In genomic region chr3:65975317-65975716, GRCm38 (mm10) we compare ENCODE assay signal across 8 mouse cellular contexts. TPM values are rescaled to one million over a fixed set of nuclear protein-coding genes. Genes with fewer than 3 reads are reported as not detected.
A peak's percentile ranks its signal among the peaks of the same experiment; 100 is the strongest.
DNase-seq lines count a peak whose midpoint lies in the region; ATAC-seq and TF ChIP-seq lines count a peak whose summit lies in the region.

No protein-coding gene starts in this region.

- peak overlapping the region; percentile 48 for H3K9ac ChIP-seq in intestine, embryonic 14.5 days (ENCODE audit: low read length)
- peak overlapping the region; percentile 76 for H3K9ac ChIP-seq in liver, embryonic 12.5 days
- H3K9ac ChIP-seq in midbrain, postnatal 0 days (replicated peaks; ENCODE audit: low read length, poor library complexity, severe bottlenecking), result peak overlapping the region; percentile 78; the same call in 1 of the 2 replicates

- TF ChIP-seq CTCF in midbrain, postnatal 0 days (IDR thresholded peaks at IDR 0.05), result peak; percentile 32

- no peaks in the 10 kb centered on the region for H3K9me3 ChIP-seq in intestine, embryonic 14.5 days (ENCODE audit: control insufficient read depth, low read length)
- H3K9me3 ChIP-seq in liver, embryonic 12.5 days (replicated peaks), result no peaks in the 10 kb centered on the region
- H3K9me3 ChIP-seq in midbrain, postnatal 0 days (ENCODE audit: low read length), result no peaks in the 10 kb centered on the region

- H3K27me3 ChIP-seq in intestine, embryonic 14.5 days (replicated peaks; ENCODE audit: control insufficient read depth, insufficient read depth, low read length), result no peaks in the 10 kb centered on the region
- no peaks in the 10 kb centered on the region for H3K27me3 ChIP-seq in liver, embryonic 12.5 days (replicated peaks)
- H3K27me3 ChIP-seq in midbrain, postnatal 0 days (ENCODE audit: insufficient read depth, low read length), result no peaks in the 10 kb centered on the region

- H3K4me2 ChIP-seq in intestine, embryonic 14.5 days (ENCODE audit: low read length), result peak overlapping the region; percentile 71
- peak overlapping the region; percentile 78 for H3K4me2 ChIP-seq in liver, embryonic 12.5 days
- H3K4me2 ChIP-seq in midbrain, postnatal 0 days (ENCODE audit: low read depth, low read length, poor library complexity, severe bottlenecking), result peak overlapping the region; percentile 62

- ATAC-seq in granulocyte monocyte progenitor cell, adult 5-6 weeks (replicated peaks; ENCODE audit: poor library complexity, severe bottlenecking), result peak; percentile 58
- ATAC-seq in intestine, embryonic 14.5 days (replicated peaks; ENCODE audit: low FRiP score, low TSS enrichment, low read depth), result no peak
- no peak for ATAC-seq in liver, embryonic 12.5 days
- ATAC-seq in midbrain, postnatal 0 days (ENCODE audit: low FRiP score), result no peak

- 3% methylated on average over 5 of the region's 5 CpGs for WGBS in intestine, embryonic 14.5 days
- WGBS in liver, embryonic 12.5 days (ENCODE audit: insufficient replicate concordance), result 5% methylated on average over 5 of the region's 5 CpGs
- WGBS in midbrain, postnatal 0 days, result 2% methylated on average over 5 of the region's 5 CpGs

- peaks cover 12% of the 10 kb centered on the region for H3K4me1 ChIP-seq in intestine, embryonic 14.5 days (replicated peaks; ENCODE audit: control insufficient read depth, insufficient read depth, low read length)
- peaks cover 36% of the 10 kb centered on the region for H3K4me1 ChIP-seq in liver, embryonic 12.5 days
- 0 out of 2 replicates have a peak, but pooled peaks cover 2% of the 10 kb centered on the region for H3K4me1 ChIP-seq in midbrain, postnatal 0 days (ENCODE audit: insufficient read depth, low read length)

- peak; percentile 56 to 64 for DNase-seq in right cerebral cortex, postnatal 10 days (ENCODE audit: low spot score in 2 of 2)
- no peak for DNase-seq in right cerebral cortex, adult 18-20 months
- peak; percentile 43 to 45 for DNase-seq in cerebellum, postnatal 36 days
- DNase-seq in intestine, embryonic 14.5 days (ENCODE audit: low spot score), result no peak
- DNase-seq in midbrain, postnatal 0 days (ENCODE audit: low spot score), result peak; percentile 55
- peak; percentile 63 for DNase-seq in thymus, postnatal 4 days

- peak overlapping the region; percentile 99 for H3K27ac ChIP-seq in intestine, embryonic 14.5 days (ENCODE audit: low read depth)
- H3K27ac ChIP-seq in liver, embryonic 12.5 days, result peak overlapping the region; percentile 97
- peak overlapping the region; percentile 97 for H3K27ac ChIP-seq in midbrain, postnatal 0 days (ENCODE audit: low read depth, low read length)

- peak overlapping the region; percentile 63 for H3K4me3 ChIP-seq in intestine, embryonic 14.5 days (ENCODE audit: low read depth, low read length)
- peak overlapping the region; percentile 69 for H3K4me3 ChIP-seq in liver, embryonic 12.5 days
- peak overlapping the region; percentile 63 for H3K4me3 ChIP-seq in midbrain, postnatal 0 days (ENCODE audit: low read depth, low read length)

- no peaks in the 10 kb centered on the region for H3K36me3 ChIP-seq in intestine, embryonic 14.5 days (ENCODE audit: control insufficient read depth, insufficient read depth, low read length)
- H3K36me3 ChIP-seq in liver, embryonic 12.5 days, result no peaks in the 10 kb centered on the region
- no peaks in the 10 kb centered on the region for H3K36me3 ChIP-seq in midbrain, postnatal 0 days (ENCODE audit: insufficient read depth, low read length)

RNA-seq across cellular contexts. Expression of gene Ccnl1, which starts 17.3 kb away (rescaled TPM):
- 131 and 167 TPM in 2 replicates for total RNA-seq in granulocyte monocyte progenitor cell, adult 5-6 weeks (2014; fragmentation: Nextera tagmentation)
- total RNA-seq in granulocyte monocyte progenitor cell, adult 5-6 weeks (2017), result 289 and 310 TPM in 2 replicates
- polyA plus RNA-seq in intestine, embryonic 14.5 days (2014; fragmentation: Nextera tagmentation; extraction: Ambion mirVana), result 123 and 130 TPM in 2 replicates
- polyA plus RNA-seq in liver, embryonic 12.5 days (2016; fragmentation: Nextera tagmentation; extraction: Ambion mirVana), result 74.5 and 74.8 TPM in 2 replicates
- total RNA-seq in midbrain, postnatal 0 days (2014; rRNA removed), result 38.7 and 60.3 TPM in 2 replicates
- 52.2 and 58.4 TPM in 2 replicates for polyA plus RNA-seq in midbrain, postnatal 0 days (2015; fragmentation: Nextera tagmentation; extraction: Ambion mirVana)

Comparison
In these comparisons a context has a peak if more than half of its experiments do, and no peak if none do; other contexts are left out.
1. DNase-seq: peak in right cerebral cortex, postnatal 10 days (2 of 2), cerebellum, postnatal 36 days (2 of 2), midbrain, postnatal 0 days (single experiment) and thymus, postnatal 4 days (single experiment); none in right cerebral cortex, adult 18-20 months (single experiment) and intestine, embryonic 14.5 days (single experiment).
2. Peak in every context shown above with its lines, with median percentiles within 50 percentile points of each other: H3K27ac ChIP-seq, H3K4me2 ChIP-seq, H3K4me3 ChIP-seq and H3K9ac ChIP-seq.